Mouse (Mus musculus) heart, embryonic 14.5 days (tissue): ENCODE measurements at regions not wholly inside any gene's neighbourhood (a gene's known extent, or its start where the extent isn't known, plus 50 kb on each side); places are given as distances from the start of the nearest gene placed in this dataset.

Experiments
- ATAC-seq: fragments of 200-750 bp; cut with Nextera tagmentation; 2 replicates; pipeline ENCODE4 v1.8.0; 2017; ENCODE audit warnings: low read depth, moderate TSS enrichment; ENCODE audit not compliant: insufficient number of reproducible peaks, insufficient read depth, low FRiP score
- H3K27ac ChIP-seq, 2 experiments: fragments of 200-500 bp in 1 of 2; fragments of 300-500 bp in 1 of 2; sonication (generic) in 1 of 2; replicated peaks in 1 of 2; 2 replicates each; pipeline ENCODE4 v1.5.1; 2012 to 2014; ENCODE audit warnings: low read depth in 2 of 2, low read length in 2 of 2, control low read depth in 1 of 2, mild to moderate bottlenecking in 1 of 2, mixed read lengths in 1 of 2; ENCODE audit not compliant: control insufficient read depth in 1 of 2, insufficient read depth in 1 of 2
- H3K27me3 ChIP-seq: fragments of 300-500 bp; sonication (generic); 2 replicates; pipeline ENCODE4 v1.6.1; 2014; ENCODE audit warnings: mild to moderate bottlenecking, low read length, control low read depth; ENCODE audit not compliant: control insufficient read depth, insufficient read depth
- H3K36me3 ChIP-seq: fragments of 300-500 bp; sonication (generic); 2 replicates; pipeline ENCODE4 v1.6.1; 2014; ENCODE audit warnings: mild to moderate bottlenecking, control low read depth, low read length, mixed read lengths; ENCODE audit not compliant: control insufficient read depth, insufficient read depth
- H3K4me1 ChIP-seq, 2 experiments: fragments of 200-500 bp in 1 of 2; fragments of 300-500 bp in 1 of 2; sonication (generic) in 1 of 2; 2 replicates each; pipeline ENCODE4 v1.6.1; 2012 to 2014; ENCODE audit warnings: low read length in 2 of 2, control low read depth in 1 of 2, mixed read lengths in 1 of 2; ENCODE audit not compliant: control insufficient read depth in 2 of 2, insufficient read depth in 2 of 2
- H3K4me2 ChIP-seq: fragments of 300-500 bp; sonication (generic); 2 replicates; pipeline ENCODE4 v1.6.1; 2014; ENCODE audit warnings: mild to moderate bottlenecking, low read length
- H3K4me3 ChIP-seq, 2 experiments: fragments of 200-500 bp in 1 of 2; fragments of 300-500 bp in 1 of 2; sonication (generic) in 1 of 2; 2 replicates each; pipeline ENCODE4 v1.5.1; 2012 to 2014; ENCODE audit warnings: low read length in 2 of 2, mild to moderate bottlenecking in 2 of 2, control low read depth in 1 of 2, low read depth in 1 of 2, moderate library complexity in 1 of 2; ENCODE audit not compliant: control insufficient read depth in 1 of 2, insufficient read depth in 1 of 2
- H3K9ac ChIP-seq: fragments of 300-500 bp; sonication (generic); 2 replicates; pipeline ENCODE4 v1.6.1; 2014; ENCODE audit warnings: mild to moderate bottlenecking, low read length
- H3K9me3 ChIP-seq: fragments of 300-500 bp; sonication (generic); 2 replicates; pipeline ENCODE4 v1.6.1; 2016; ENCODE audit warnings: low read length, control low read depth; ENCODE audit not compliant: control insufficient read depth
- WGBS: fragments of 180-500 bp; shearing (Covaris S2); extraction: QIAGEN DNeasy Blood & Tissue Kit; methylation state at CpG from one replicate; pipeline ENCODE4 v1.1.7; 2014; 5-methylcytosine and 5-hydroxymethylcytosine counted together

- Histone ChIP-seq H3K9ac (no peak overlapping the region), H3K36me3 (no peaks in the 10 kb centered on the region), H3K9me3 (no peaks in the 10 kb centered on the region), H3K4me2 (no peak overlapping the region), H3K4me3 (no peak overlapping the region), H3K27me3 (no peaks in the 10 kb centered on the region), H3K27ac (no peak overlapping the region), H3K4me1 (no peaks in the 10 kb centered on the region; a peak in 1 of 4 replicates)
- no peak for ATAC-seq
- 22% methylated on average over 2 of the region's 2 CpGs for WGBS
These were observed 258.5 kb downstream of the Cog6 start for GRCm38 (mm10) chr3:52758561-52758960.

GRCm38 (mm10) chr3:52756816-52757215 is 260.2 kb downstream of the Cog6 start:
- Histone ChIP-seq H3K9me3 (no peaks in the 10 kb centered on the region), H3K4me3 (no peak overlapping the region), H3K27me3 (no peaks in the 10 kb centered on the region), H3K27ac (no peak overlapping the region), H3K4me1 (no peaks in the 10 kb centered on the region; a peak in 1 of 4 replicates), H3K4me2 (no peak overlapping the region), H3K9ac (no peak overlapping the region), H3K36me3 (no peaks in the 10 kb centered on the region)
- ATAC-seq, result no peak
- 91% methylated on average over 5 of the region's 5 CpGs for WGBS

DNA sequence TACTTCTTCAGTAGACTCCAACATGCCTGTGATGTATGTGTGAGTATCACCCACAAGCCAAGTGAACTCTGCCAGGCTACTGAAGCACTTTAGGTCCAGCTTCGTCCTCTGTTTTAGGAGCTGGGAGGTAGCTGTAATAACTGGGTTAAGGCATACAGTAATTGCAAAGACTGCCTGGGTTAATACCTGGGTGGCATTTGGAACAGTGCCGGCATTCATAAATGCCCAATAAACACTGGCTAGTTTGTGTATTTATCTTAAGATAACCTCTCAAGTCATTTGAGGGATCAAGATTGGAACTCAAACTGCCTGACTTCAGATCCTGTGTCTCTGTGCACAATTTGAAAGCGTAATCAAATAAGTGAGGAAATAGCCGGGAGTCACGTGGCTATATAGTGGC is 261.0 kb downstream of the Cog6 start:
- 74% methylated on average over 5 of the region's 5 CpGs for WGBS
- H3K27ac ChIP-seq, result no peak overlapping the region
- H3K9ac ChIP-seq, result no peak overlapping the region
- H3K4me3 ChIP-seq, result no peak overlapping the region
- H3K4me1 ChIP-seq, result no peaks in the 10 kb centered on the region; a peak in 1 of 4 replicates
- no peak for ATAC-seq
- no peak overlapping the region for H3K4me2 ChIP-seq
- no peaks in the 10 kb centered on the region for H3K9me3 ChIP-seq
- no peaks in the 10 kb centered on the region for H3K36me3 ChIP-seq
- no peaks in the 10 kb centered on the region for H3K27me3 ChIP-seq

GRCm38 (mm10) chr3:52754978-52755377 is 262.1 kb downstream of the Cog6 start:
- Histone ChIP-seq H3K9ac (no peak overlapping the region), H3K9me3 (no peaks in the 10 kb centered on the region), H3K4me1 (no peaks in the 10 kb centered on the region; a peak in 1 of 4 replicates), H3K27me3 (no peaks in the 10 kb centered on the region), H3K4me2 (no peak overlapping the region), H3K27ac (no peak overlapping the region), H3K36me3 (no peaks in the 10 kb centered on the region), H3K4me3 (no peak overlapping the region)
- 73% methylated on average over 6 of the region's 6 CpGs for WGBS
- no peak for ATAC-seq

DNA sequence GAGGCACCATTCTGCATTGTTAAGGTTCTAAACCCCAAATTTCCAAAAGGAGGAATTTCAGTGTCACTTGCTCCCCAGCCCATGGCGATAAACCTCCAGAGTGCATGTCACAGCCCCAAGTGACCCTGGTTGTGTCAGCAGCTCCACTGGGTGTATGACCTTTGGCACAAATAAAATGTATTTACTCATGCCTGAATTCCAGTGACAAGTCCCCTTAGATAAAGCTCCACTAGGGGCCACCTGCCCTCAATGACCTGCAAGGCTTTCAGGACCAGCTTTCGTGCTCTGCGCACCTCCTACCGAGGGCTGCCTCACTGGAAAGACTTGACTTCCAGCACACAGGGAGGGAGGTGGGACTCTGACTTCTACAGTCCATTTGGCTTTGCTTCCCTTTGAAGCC is 262.6 kb downstream of the Cog6 start:
- Histone ChIP-seq H3K27me3 (no peaks in the 10 kb centered on the region), H3K27ac (no peak overlapping the region), H3K36me3 (no peaks in the 10 kb centered on the region), H3K4me3 (no peak overlapping the region), H3K9ac (no peak overlapping the region), H3K4me1 (no peaks in the 10 kb centered on the region; a peak in 1 of 4 replicates), H3K4me2 (no peak overlapping the region), H3K9me3 (no peaks in the 10 kb centered on the region)
- WGBS, result 72% methylated on average over 4 of the region's 4 CpGs
- no peak for ATAC-seq

- 59% methylated on average over 3 of the region's 3 CpGs for whole genome bisulfite sequencing
- H3K27ac ChIP-seq, result no peak overlapping the region
- ATAC-seq, result no peak
- peaks cover 4 to 8% of the 10 kb centered on the region in 2 experiments; a peak in 3 of 4 replicates for H3K4me1 ChIP-seq
- no peak overlapping the region for H3K4me3 ChIP-seq
- no peak overlapping the region for H3K9ac ChIP-seq
- H3K4me2 ChIP-seq, result no peak overlapping the region
- H3K27me3 ChIP-seq, result no peaks in the 10 kb centered on the region
- no peaks in the 10 kb centered on the region for H3K36me3 ChIP-seq
- no peaks in the 10 kb centered on the region for H3K9me3 ChIP-seq
These were observed 270.1 kb downstream of the Cog6 start for GRCm38 (mm10) chr3:52746917-52747316.

DNA sequence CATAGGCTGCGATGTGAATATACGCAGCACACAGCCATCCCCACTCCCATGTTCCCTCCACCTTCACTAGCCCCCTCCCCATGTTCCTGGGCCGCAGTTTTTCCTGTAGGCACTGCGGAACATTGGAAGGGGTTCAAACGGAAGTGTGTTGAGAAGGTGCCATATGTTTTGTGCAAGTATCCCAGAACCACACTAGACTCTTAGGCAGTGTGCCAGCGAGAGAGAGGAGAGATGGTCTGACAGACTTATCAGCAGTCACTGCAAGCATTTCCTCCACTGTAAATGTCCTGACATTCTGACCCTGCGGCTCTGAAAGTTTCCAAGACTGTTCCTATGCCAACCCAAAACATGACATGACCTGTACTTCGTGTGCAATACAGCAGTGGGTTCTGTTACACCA is 272.7 kb downstream of the Cog6 start:
- no peak overlapping the region for H3K4me2 ChIP-seq
- no peak overlapping the region for H3K9ac ChIP-seq
- H3K27ac ChIP-seq, result no peak overlapping the region; a peak in 1 of 4 replicates
- peak; percentile 64 for ATAC-seq
- H3K4me1 ChIP-seq, result peaks cover 4 to 8% of the 10 kb centered on the region in 2 experiments; a peak in 3 of 4 replicates
- H3K36me3 ChIP-seq, result no peaks in the 10 kb centered on the region
- H3K9me3 ChIP-seq, result no peaks in the 10 kb centered on the region
- no peak overlapping the region for H3K4me3 ChIP-seq
- WGBS, result 39% methylated on average over 8 of the region's 8 CpGs
- H3K27me3 ChIP-seq, result no peaks in the 10 kb centered on the region

DNA sequence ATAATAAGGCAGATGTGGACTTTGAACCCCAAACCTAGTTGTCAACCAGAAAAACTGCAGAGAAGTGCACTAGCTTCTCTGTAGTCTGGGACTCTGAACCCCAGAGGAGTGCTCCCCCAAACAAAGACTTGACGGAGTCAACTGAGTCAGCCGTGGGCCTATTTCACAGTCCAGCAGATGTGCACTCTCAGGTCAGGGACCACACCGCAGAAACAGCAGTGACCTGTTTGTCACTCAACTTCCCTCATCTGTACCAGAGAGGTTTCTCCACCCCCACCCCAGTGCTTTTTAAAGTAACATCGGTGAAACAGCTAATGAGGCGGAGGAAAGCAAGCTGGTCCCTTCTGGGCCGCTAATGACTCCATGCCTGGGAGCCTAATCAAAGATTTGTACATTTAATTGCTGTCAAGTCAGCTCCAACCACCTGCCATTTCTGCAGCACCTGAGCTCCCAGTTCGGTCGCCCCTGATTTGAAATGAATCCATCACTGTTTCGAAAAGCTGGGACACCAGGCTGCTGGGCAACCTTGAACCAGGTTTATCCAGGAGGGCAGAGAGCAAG is 276.5 kb downstream of the Cog6 start:
- no peaks in the 10 kb centered on the region for H3K27me3 ChIP-seq
- WGBS, result 76% methylated on average over 9 of the region's 9 CpGs
- no peaks in the 10 kb centered on the region for H3K9me3 ChIP-seq

More for the DNA sequence above, 276.5 kb downstream of the Cog6 start:
- Histone ChIP-seq H3K36me3 (no peaks in the 10 kb centered on the region), H3K4me3 (no peak overlapping the region), H3K4me1 (peaks cover 4 to 8% of the 10 kb centered on the region in 2 experiments; a peak in 3 of 4 replicates), H3K27ac (no peak overlapping the region), H3K9ac (no peak overlapping the region), H3K4me2 (no peak overlapping the region)
- no peak for ATAC-seq
